Mouse (Mus musculus): ENCODE results near the gene Hoxa7. TPM values are rescaled to one million over a fixed set of nuclear protein-coding genes. Genes with fewer than 3 reads are reported as not detected.

Gene Hoxa7
- polyA plus RNA-seq, 1 experiment from 2014 or later: 8.1 TPM

- ATAC-seq (ENCODE audit: low FRiP score, low TSS enrichment) (no peak), DNase-seq (ENCODE audit: low spot score) (no peak)
- Histone ChIP-seq H3K27ac (replicated peaks) (no peak overlapping the region), H3K9me3 (ENCODE audit: control insufficient read depth, low read length) (no peaks in the 10 kb centered on the region), H3K4me2 (replicated peaks; ENCODE audit: low read depth) (no peak overlapping the region), H3K9ac (ENCODE audit: low read length) (no peak overlapping the region), H3K36me3 (ENCODE audit: control insufficient read depth, insufficient read depth, low read length) (no peaks in the 10 kb centered on the region), H3K27me3 (ENCODE audit: control insufficient read depth, insufficient read depth, low read length) (peaks cover 49% of the 10 kb centered on the region), H3K4me1 (replicated peaks; ENCODE audit: control insufficient read depth, insufficient read depth) (no peaks in the 10 kb centered on the region), H3K4me3 (ENCODE audit: low read depth, low read length) (no peak overlapping the region)
- 4% methylated on average over 42 of the region's 44 CpGs for WGBS
- TF ChIP-seq CTCF (IDR thresholded peaks at IDR 0.05; ENCODE audit: low read depth): no peak
- TF ChIP-seq EP300 (optimal IDR thresholded peaks at IDR 0.05): no peak
Measured at GRCm38 (mm10) chr6:52229558-52230416, 8.1 kb upstream of the Hoxa7 start.

DNA sequence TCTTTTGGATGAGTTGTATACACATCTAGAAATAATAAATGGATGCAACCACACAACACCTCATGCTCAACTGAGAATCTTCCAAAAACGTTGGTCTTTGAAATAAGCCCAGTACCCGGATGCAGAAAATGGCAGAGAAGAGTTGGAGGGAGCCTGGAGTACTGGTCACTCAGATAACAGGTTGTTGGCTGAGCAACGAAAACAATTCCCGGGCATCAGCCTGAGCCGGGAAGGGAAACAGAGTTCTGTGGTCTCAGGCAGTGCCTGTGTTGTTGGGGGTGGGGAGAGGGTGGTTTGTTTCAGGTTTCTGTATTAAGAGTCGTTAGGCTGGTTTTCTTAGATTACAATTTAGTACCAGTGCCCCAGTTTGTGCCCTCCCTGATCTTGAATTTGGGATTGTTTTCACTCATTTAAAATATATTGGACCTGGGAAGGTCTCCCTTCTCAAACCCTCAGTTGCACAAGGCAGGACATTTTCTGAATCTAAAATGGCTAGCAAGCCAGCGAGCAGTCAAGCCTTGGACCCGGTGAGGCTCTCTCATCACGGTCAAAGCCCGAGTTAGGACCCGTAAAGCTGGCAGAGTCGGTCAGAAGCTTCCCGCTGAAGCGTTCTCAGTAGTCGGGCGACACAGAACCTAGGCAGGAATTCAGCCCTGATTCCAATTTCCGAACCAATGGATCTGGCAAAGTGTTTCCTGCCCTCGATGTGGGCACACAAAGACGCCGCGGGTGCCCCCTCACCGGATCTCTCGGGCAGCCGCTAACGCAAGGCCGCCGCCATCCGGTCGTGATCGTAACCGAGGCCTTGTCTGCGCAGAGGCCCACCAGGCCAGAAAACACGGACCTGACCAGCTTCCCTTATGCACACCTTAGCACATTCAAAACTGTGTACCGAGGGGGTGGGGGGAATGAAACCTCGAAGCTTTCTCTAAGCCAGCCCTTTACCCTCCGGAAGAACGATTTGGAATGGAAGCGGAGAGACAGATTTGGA is 7.1 kb upstream of the Hoxa7 start:
- 5% methylated on average over 38 of the region's 38 CpGs for WGBS
- no peak overlapping the region for H3K4me2 ChIP-seq (replicated peaks; ENCODE audit: low read depth)
- ATAC-seq (ENCODE audit: low FRiP score, low TSS enrichment) (no peak), DNase-seq (ENCODE audit: low spot score) (no peak)
- peaks cover 41% of the 10 kb centered on the region for H3K27me3 ChIP-seq (ENCODE audit: control insufficient read depth, insufficient read depth, low read length)
- no peaks in the 10 kb centered on the region for H3K4me1 ChIP-seq (replicated peaks; ENCODE audit: control insufficient read depth, insufficient read depth)
- TF ChIP-seq EP300 (optimal IDR thresholded peaks at IDR 0.05): no peak
- TF ChIP-seq CTCF (IDR thresholded peaks at IDR 0.05; ENCODE audit: low read depth): no peak
- no peak overlapping the region for H3K4me3 ChIP-seq (ENCODE audit: low read depth, low read length)
- no peak overlapping the region for H3K9ac ChIP-seq (ENCODE audit: low read length)
- no peaks in the 10 kb centered on the region for H3K36me3 ChIP-seq (ENCODE audit: control insufficient read depth, insufficient read depth, low read length)
- no peaks in the 10 kb centered on the region for H3K9me3 ChIP-seq (ENCODE audit: control insufficient read depth, low read length)
- no peak overlapping the region for H3K27ac ChIP-seq (replicated peaks)

DNA sequence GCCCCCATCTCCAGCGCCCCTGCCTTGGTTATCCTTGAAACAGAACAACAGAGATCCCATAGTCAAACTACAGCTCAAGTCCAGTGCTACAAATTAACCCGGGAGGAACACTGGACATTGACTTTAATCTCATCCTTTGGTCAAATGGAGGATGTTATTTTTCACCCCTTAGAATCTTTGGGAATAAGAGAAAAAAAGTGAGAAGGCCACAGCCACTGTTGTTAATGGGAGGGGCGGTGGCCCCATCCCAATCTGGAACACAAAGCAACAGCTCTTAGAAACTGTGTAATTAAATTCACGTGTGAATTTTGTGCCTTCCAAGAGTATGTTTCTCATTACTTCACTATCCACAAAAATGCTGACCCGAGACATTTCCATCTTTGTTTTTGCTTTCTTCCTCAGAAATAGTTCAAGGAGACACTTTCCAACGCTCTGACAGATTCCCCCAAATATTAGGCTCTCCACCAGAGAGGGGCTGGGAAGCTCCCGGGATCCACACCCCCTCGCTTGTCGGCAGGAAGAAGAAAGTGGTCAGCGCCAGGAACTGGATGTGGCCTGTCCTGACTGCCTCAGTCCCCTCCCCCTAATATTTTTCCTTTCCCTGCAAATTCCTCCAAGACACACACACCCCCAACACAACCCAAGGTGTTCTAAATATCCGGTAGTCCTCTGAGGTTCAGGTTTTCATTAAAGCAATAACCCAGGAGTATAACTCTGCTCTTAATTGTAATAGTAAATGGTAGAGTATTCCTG is 6.0 kb upstream of the Hoxa7 start:
- Histone ChIP-seq H3K4me1 (replicated peaks; ENCODE audit: control insufficient read depth, insufficient read depth) (no peaks in the 10 kb centered on the region), H3K27ac (replicated peaks) (no peak overlapping the region), H3K36me3 (ENCODE audit: control insufficient read depth, insufficient read depth, low read length) (no peaks in the 10 kb centered on the region), H3K9ac (ENCODE audit: low read length) (no peak overlapping the region), H3K27me3 (ENCODE audit: control insufficient read depth, insufficient read depth, low read length) (peaks cover 37% of the 10 kb centered on the region), H3K4me3 (ENCODE audit: low read depth, low read length) (no peak overlapping the region), H3K4me2 (replicated peaks; ENCODE audit: low read depth) (no peak overlapping the region), H3K9me3 (ENCODE audit: control insufficient read depth, low read length) (no peaks in the 10 kb centered on the region)
- no peak for ATAC-seq (ENCODE audit: low FRiP score, low TSS enrichment)
- TF ChIP-seq CTCF (IDR thresholded peaks at IDR 0.05; ENCODE audit: low read depth): no peak
- TF ChIP-seq EP300 (optimal IDR thresholded peaks at IDR 0.05): no peak
- 7% methylated on average over 11 of the region's 11 CpGs for WGBS
- DNase-seq (ENCODE audit: low spot score): no peak

GRCm38 (mm10) chr6:52226569-52227257 is 5.1 kb upstream of the Hoxa7 start:
- Histone ChIP-seq H3K27ac (replicated peaks) (no peak overlapping the region), H3K9me3 (ENCODE audit: control insufficient read depth, low read length) (no peaks in the 10 kb centered on the region), H3K4me1 (replicated peaks; ENCODE audit: control insufficient read depth, insufficient read depth) (no peaks in the 10 kb centered on the region), H3K9ac (ENCODE audit: low read length) (no peak overlapping the region), H3K4me3 (ENCODE audit: low read depth, low read length) (no peak overlapping the region), H3K27me3 (ENCODE audit: control insufficient read depth, insufficient read depth, low read length) (peaks cover 44% of the 10 kb centered on the region), H3K36me3 (ENCODE audit: control insufficient read depth, insufficient read depth, low read length) (no peaks in the 10 kb centered on the region), H3K4me2 (replicated peaks; ENCODE audit: low read depth) (no peak overlapping the region)
- TF ChIP-seq EP300 (optimal IDR thresholded peaks at IDR 0.05) (no peak), CTCF (IDR thresholded peaks at IDR 0.05; ENCODE audit: low read depth) (no peak)
- DNase-seq (ENCODE audit: low spot score) (no peak), ATAC-seq (ENCODE audit: low FRiP score, low TSS enrichment) (no peak)
- WGBS: 8% methylated on average over 26 of the region's 26 CpGs
